Mouse (Mus musculus) lung, postnatal 25 days (tissue): ENCODE results near the gene Stra6.
A peak's percentile ranks its signal among the peaks of the same experiment; 100 is the strongest.

Source experiments
- DNase-seq: peaks from one replicate; pipeline ENCODE4 v3.0.0; 2022; ENCODE audit warnings: low spot score

The Stra6 gene

DNA sequence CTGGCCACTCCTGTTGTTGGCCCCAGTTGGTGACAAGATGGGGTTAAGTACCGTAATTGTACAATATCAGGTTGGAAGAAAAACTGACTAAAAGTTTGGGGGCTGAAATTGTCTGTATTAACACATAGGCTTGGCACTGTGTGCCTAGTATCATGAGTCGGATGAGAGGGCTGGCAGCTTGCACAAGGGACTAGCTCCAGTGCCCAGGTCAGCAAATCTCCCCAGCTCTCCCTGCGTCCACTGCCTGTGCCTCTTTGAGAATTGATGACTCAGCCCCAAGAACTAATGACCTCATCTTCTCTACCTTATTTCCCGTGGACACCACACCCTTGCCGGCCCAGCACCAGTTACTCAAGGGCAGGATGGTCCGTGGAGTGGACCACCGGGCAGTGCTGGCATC is 13.7 kb upstream of the Stra6 start:
- DNase-seq = no peak

DNA sequence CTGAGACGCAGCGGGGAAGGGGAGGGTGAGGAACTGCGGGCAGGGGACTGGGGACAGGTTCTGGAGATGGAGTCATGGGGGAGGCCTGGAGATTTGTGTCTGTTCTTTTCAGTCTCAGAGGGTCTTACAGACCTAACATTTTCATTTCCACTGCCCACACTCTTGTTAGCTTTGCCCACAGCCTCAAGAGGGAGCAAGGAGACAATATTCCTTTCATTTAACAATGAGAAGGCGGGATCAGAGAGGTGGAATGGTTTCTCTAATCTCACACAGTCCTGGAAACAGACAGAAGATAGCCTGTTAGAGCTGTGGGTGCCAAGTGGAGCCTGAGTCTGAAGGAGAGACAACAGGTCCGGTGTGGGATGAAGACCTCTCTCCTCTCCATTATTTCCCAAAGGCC is 11.7 kb upstream of the Stra6 start:
- no peak for DNase-seq

DNA sequence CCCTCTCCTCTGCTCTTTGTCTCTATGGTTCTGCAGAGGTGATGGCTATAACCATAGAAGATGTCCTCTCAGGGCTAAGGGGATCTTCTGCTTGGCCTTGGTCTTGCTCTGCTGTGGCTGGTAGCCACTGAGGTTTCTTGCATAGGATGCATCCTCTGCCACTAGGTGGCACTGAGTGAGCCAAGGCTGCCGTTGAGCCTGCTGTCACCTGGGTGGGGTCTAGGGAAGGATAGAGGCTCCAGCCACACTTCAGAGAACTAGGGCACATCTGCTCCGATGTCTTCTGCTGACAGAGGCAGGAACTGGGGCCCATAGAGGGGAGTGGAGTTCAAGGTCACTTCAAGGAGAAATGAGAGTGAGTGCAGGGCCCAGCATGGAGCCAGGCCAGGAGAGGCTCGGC is 10.5 kb upstream of the Stra6 start:
- DNase-seq = peak; percentile 28

DNA sequence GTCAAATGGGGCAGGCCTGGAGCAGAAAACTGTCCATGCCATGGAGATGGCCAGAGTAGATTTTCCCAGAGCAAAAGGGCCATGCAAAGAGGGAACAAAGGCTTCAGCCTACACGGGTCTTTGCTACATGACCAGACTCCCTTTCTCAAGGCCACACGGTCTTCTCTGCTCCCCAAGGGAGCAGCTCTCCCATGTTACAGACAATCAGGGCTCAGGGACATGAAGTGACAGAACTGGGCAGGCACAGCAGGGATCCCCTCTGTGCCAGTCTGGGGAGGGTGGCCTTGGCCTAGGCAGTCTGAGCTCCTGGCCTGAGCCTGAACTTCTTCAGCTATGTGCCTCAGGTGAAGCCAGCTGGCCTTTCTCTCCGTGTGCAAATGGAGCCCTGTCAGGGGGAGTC is 10.0 kb upstream of the Stra6 start:
- DNase-seq = no peak

DNA sequence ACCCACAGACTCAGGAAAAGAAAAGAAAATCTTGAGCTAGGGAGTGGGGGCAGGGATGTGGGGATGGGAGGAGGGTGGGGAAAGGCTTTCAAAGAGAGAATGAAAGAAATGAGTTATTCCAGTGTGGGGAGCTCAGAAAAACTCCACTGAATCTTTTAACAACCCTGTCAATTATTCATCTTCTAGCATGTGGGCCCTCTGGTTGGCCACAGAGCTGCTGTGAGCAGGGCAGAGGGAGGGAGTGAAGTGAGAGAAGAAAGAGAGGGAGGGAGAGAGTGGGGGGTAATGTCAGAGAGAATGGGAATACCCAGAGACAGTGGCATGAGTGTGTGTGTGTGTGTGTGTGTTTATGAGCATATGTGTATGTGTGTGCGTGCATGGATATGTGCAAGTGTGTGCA is 9.6 kb upstream of the Stra6 start:
- no peak for DNase-seq

DNA sequence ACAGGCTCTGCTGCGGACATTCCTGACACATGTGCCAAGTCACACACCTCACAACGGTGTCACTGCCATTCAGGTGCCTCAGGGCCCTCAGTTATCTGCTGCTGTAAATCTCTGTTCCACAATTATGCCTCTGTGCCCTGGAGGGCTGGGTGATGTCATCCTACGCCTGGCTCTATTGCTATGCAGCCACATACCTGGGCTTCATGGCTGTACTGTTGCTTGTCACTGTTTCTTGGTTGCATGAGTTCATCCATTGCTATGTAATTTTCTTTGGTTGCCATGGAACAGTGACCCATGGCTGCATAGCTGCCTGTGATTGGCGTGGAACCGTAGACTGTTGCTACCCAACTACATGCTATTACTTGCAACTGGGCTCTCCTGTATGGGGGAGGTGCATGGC is 7.9 kb upstream of the Stra6 start:
- no peak for DNase-seq

DNA sequence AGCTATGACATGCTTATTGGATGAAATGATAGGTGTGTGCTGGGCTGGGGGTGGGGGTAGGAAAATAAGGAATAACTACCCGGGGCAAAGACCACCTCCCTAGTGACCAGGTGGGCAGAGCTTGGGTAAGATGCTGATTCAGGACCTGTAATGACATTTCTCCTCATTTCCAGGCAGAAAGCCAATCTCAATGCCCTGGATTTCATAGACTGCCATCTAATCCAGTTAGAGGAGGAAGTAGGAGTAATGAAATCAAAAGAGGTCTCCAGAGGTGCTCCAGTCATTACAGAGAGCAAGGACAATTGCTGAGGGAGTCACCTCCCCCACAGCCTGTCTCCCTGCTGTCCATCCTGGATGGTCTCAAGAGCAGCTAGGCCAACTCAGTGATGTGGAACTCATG is 3.7 kb upstream of the Stra6 start:
- no peak for DNase-seq

DNA sequence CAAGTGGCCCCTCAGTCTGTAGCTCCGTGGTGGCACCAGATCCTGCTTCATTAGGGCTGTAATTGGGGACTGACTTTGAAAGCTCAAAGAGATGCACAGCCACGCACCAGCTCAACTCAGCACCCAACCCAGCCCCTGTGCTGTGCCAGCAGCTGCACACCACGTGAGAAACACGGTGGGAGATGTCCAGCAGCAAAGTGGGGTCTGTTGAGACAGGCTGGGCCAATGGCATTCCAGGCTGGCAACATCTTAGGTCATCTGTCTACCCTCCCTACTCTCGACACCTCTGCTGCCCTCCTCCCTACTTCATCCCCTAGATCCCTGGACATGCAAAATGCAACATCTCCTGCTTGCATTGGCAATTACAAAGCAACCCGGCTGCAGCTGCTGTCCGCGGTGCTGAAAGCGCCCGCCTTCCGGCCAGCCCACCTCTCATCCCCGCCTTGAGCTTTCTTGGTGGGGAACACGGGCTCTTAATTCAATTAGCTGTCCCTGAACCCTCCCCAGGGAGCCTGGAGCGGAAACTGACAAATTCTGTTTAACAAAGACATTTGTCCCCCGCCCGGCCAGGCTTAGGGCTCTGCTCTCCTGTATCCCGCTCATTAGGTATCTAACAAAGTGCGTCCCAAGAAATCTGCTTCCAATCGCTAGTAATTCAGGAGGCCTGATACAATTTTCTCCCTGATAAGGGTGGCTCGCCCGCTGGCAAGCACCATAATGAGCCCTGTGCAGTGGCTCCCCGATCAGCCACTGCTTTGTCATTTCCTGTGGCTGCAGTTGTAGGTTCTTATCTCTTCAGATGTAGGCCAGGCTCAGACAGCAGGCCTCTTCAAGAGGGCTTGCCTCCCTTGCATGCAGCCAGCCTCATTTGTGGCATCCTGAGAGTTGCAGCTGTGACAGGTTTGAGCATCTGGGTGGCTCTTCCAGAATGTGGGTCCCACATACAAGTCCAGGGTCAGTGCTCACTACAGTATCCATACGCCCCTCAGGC is 2.6 kb upstream of the Stra6 start:
- no peak for DNase-seq

DNA sequence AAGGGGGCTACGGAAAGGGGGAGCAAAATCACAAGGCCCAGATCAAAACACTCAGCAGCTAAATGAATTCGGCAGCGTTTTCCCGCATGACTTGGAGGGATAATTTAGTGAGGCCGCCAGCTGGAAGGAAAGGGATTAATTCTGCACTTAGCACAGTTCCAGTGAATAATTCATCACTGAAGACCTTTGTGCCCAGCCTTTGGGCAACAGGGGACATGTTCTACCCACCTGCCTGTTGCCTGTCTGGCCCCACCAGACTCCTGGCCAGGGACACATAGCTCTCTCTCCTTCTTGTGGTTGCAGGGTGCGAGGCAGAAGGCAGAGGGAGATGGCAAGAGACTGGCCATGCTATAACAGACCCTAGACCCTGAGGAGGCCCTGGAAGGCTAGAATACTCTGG is 1.9 kb downstream of the Stra6 start:
- DNase-seq = no peak

DNA sequence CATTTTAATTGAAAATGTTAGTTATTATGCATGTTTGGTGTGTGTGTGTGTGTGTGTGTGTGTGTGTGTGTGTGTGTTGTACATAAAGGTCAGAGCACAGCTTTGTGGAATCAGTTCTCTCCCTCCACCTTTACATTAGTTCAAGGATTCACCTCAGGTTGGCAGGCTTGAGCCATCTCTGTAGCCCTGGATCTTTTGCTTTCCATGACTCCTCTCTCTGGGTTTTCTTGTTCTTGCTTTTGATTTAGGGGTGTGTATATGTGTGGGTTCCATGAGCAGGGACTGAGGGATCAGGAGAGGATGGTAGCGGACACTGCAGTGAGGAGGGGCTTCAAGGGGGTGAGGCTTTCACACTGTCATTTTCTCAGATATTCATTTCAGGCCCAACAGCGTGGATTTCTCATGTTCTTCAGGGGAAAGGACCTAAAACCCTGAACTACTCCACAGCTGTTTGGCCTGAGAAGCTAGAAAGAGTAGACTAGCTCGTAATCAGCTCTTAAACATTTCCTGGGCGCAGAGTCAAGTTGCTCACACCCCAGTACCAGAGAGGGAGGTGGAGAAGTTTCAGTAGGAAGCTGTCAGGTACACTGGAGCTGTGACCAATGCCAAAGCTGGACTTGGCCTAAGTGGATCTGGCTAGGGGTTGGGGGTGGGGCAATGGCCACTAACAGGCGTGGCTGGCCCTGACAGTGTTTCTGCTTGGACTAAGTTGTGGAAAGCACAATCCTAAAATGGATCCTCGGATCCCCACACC is 2.6 kb downstream of the Stra6 start:
- no peak for DNase-seq

DNA sequence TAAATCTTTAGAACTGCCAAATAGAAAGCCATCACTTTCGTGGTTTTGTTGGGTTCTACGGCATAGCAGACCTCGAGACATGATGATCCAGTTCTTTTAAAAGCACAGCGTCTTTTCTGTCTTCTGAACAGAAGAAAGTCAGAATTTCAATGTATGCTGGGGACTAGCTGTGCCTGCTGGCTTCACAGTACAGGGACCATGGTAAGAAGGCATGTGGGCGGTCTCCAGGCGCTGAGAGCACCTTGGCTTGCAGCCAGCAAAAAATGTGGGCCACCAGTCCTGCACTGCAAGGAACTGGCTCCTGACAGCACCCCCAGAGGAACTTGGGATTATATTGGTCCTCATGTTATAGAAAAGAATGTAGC is 3.1 kb downstream of the Stra6 start:
- DNase-seq = no peak

DNA sequence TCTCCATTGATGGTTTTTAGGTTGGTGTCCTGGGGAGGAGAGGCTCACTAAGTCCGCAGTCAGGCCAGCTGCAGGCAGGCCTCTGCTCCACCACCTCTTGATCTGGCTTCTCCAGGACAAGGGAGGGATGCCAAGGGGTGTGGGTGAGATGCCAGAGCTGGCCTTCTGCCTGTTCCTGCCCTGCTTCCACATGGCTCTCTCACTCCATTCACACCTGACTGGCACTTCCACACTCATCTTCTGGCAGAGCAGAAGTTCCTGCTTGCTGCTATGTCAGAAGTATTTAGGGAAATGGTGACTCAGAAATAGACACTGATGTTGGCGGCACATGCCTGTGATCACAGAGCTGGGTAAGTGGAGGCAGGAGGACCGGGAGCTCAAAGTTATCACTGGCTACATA is 4.0 kb downstream of the Stra6 start:
- DNase-seq = no peak

DNA sequence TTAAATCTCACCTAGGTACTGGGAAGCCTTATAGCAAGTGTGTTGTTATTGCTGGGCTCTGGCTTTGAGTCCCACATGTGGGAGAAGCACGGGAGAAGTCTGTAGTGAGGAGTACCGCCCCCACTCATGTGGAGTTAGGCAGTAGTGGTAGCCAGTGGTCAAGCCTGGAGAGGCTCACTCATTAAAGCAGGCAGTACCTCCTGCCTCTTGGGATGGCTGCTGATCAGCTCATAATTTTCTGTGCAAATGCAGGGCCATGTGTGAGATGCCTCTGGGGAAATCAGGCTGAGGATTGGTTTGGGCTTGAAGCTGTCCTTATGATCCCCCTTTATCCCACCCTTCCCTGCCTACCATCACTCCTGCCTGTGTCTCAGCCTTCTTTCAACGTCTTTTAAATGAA is 11.0 kb downstream of the Stra6 start:
- no peak for DNase-seq

DNA sequence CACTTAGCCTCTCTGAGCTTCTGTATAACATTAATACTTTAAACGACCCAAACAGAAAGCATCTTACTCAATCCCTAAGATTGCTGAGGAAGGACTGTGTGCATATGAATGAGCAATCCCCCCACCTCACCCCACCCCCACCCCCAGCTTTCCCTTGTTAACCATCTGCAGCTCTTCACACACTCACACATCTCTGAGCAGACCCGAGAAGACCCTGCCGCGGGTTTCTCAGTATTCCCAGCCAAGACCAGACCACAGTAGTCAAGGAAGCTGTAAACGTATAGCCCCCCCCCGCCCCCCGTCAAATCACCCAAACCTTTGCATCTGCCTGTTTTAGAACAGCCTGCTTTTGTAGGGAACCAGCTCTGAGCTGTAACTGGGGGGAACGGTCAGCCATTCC is 21.0 kb downstream of the Stra6 start:
- no peak for DNase-seq

DNA sequence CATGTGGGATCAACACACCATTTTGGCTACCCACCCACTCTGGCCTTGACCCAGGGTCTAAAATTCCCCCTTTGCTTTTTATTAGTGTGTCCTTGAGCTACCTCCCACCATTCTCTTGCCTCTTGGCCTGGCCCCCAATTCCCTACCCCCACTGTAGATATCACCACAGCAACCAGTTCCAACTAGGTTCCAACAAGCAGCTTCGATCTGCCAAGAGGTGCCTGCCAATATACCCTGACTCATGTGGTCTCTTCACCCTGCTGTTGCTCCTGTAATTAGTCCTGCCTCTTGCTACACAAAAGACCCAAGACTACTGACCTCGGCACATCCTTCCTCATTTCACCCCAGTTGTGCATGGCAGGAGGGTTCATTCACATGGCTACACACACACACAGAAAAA is 21.5 kb downstream of the Stra6 start:
- no peak for DNase-seq

DNA sequence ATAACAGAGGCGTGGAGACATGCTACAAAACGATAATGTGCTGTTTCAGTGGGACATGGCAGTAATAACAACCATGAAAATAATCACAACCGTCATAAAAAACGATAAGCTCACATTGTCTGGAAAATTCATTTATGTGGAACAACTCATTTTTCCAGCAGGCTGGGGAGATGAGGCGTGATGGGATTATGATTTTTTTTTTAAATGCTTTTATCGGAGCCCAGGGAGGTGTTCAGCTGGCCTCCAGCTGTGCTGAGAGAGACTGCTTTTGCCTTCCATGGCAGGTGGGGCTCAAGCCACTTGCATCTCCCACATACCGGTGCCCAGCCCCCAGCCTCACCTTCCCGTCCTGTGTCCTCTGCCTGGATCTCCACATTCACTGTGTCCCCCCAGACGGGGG is 22.6 kb downstream of the Stra6 start:
- DNase-seq = no peak

DNA sequence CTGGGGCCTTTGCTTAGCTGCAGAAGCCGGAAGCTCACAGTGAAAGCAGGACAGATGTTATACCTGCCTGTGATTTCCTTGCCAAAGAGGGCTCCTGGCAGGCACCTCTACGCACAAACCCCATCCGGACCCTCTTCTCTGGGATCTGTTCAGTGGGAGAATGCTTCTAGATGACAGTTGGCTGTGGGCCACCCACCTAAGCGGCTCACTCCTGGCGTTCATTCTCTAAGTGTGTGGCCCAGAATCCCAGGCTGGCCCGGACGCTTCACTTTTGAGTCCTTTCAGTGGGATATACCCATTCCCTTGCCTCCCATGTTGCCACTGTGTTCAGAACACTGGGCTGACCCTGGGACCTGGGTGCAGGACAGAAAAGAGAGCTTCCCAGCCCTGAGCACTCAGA is 23.3 kb downstream of the Stra6 start:
- DNase-seq = no peak

DNA sequence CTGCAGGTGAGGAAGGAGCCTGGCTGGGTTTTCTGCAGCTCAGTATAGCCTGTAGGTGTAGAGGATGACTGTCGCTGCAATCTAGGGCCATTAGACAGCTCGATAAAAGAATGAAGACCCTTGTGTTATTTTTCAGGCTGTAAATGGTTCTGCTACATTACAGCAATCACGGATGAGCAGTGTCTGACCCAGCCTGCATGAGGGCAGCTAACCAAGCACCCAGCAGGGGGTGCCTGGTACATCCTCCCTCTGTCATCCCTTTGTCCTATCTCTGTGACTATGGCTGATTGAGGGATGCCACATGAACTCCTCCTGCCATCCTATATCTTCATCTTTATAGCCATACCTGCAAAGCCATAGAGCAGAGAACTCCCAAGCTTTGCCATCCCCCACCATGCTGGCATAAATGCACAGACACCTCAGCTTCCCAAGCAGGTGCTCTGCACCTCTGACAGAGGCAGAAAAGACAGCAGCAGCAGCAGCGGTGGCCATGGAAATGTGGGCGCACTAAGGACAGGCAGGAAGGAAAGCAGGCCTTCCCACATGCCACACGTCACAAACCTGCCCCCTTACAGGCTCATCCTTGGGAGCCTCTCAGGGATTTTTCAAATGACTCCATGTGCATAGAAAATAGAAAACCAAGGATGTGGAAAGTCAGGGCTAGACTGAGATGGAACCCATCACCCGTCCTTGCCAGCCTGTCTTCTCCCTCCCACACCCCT is 23.9 kb downstream of the Stra6 start:
- DNase-seq = no peak

DNA sequence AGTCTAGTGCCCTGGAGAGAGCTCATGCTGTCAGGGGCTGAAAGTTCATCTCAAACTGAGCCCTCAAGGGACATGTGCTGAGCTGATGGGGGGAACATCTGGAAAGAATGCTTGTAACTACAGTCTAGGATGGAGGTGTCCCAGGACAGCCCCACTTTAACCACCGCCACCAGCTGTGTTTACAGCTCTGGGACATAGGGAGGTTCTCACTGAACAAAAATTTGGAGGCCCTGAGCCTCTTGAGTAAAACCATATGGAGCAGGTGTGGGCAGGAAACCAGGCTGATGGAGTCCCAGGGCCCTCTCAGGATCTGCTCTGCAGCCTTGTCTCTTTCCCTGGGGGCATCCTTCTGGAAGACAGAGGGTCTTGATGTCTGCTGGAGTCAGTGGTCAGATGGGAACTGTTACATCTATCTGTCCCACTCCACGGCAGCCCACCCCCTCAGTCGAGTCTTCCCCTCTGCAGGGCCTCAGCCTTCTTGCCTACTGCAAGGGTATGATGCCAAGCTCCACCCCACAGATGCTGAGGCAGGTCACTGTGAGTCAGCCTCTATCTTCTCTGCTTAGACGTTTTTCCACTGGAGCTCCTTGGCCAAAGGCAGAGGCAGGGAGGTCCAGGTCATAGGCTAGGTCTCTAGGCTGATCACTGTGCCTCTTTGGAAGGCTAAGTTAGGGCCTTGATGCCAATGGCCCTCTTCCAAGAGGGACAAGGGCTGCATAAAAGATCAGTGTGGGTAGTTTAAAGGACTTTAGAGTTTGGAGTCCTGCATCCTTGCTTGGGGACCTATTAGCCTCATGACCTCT is 28.2 kb downstream of the Stra6 start:
- no peak for DNase-seq

DNA sequence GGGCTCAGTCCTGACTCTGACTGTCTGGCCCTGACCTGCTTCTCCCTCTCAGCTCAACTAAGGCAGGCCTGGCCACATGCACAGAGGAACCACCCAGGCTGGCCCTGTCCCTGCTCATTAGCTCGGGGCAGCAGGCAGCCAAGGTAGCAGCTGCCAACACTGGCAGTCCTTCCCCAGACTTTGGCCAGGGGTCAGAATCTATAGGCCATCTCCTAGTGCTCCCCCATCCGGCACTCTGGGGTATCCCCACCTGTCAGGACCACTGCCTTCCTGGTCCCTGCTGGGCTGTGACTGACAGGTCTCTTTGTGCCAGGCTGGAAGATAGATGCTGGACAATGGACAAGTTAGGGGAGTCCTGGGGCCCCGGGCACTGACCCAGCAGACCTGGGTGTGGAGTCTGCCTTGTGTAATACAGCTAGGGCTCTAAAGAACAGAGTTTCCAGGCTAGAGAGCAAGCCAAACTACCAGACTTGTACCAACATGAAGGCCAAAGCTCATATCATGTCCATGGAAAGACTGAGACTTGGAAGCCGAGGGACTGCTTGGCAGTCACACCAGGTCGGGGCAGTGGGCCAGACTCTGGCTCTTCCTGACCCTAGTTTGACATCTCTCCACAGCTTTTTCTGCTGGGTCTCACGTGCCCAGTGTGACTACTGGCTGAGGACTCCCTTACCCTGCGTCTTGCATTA is 29.1 kb downstream of the Stra6 start:
- peak; percentile 8 for DNase-seq

DNA sequence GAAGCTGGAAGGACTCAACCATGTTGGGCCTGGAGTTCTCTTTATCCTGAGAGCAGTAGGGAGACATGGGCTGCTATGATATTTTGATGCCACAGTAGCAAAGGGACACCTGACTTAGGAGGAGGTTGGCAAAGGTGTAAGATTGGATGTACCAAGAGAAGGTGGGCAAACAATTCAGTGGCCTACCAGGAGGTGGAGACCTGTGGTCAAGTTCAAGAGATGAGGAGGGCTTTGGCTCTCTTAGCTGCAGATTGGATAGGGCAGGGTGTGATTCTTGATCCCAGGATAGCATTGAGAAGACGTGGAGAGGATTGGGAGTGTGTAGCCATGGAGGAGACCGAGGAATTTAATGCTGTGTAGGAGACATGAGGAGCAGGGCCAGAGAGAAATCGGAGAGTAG is 30.2 kb downstream of the Stra6 start:
- DNase-seq = no peak
